Mouse (Mus musculus): Measurements from ENCODE around the gene Ndufa6. TPM values are rescaled to one million over a fixed set of nuclear protein-coding genes. Genes with fewer than 3 reads are reported as not detected.

The Ndufa6 gene
- polyA plus RNA-seq (2017; shearing (Covaris generic)), result 256 TPM

GRCm38 (mm10) chr15:82354126-82354945 lies at the start of gene Ndufa6:
Gene Ndufa6 (minus strand): TSS chr15:82354322.

GRCm38 (mm10) chr15:82393922-82394321 lies 39.8 kb upstream of the Ndufa6 start, which contains the start of gene Cyp2d11:
Gene Cyp2d11 (minus strand): TSS chr15:82394022.

GRCm38 (mm10) chr15:82379871-82380713 lies 26.0 kb upstream of the Ndufa6 start, which contains the start of gene Cyp2d22:
Gene Cyp2d22 (minus strand): TSS chr15:82380260.

GRCm38 (mm10) chr15:82338593-82339112 lies 15.5 kb downstream of the Ndufa6 start, which contains the start of the genes Naga, Pheta2 and Smdt1:
Gene Naga (minus strand): TSS chr15:82338925.
Gene Pheta2 (plus strand): TSS chr15:82338942.
Gene Smdt1 (plus strand): TSS chr15:82338959.

Other genes with a start within 250 kb of the Ndufa6 start
- gene Ccdc134, start 226.4 kb downstream of the Ndufa6 start, polyA plus RNA-seq (2017; shearing (Covaris generic)), result 31.0 TPM
- 179 TPM for gene Srebf2, start 207.1 kb downstream of the Ndufa6 start, polyA plus RNA-seq (2017; shearing (Covaris generic))
- not detected for gene Shisa8, start 141.5 kb downstream of the Ndufa6 start, polyA plus RNA-seq (2017; shearing (Covaris generic))
- 0.56 TPM for gene Tnfrsf13c, start 130.0 kb downstream of the Ndufa6 start, polyA plus RNA-seq (2017; shearing (Covaris generic))
- 0.84 TPM for gene Cenpm, start 109.6 kb downstream of the Ndufa6 start, polyA plus RNA-seq (2017; shearing (Covaris generic))
- gene 1500009C09Rik, start 101.9 kb downstream of the Ndufa6 start, polyA plus RNA-seq (2017; shearing (Covaris generic)), result not detected
- not detected for gene Sept3, start 79.4 kb downstream of the Ndufa6 start, polyA plus RNA-seq (2017; shearing (Covaris generic))
- gene Wbp2nl, start 55.4 kb downstream of the Ndufa6 start, polyA plus RNA-seq (2017; shearing (Covaris generic)), result not detected
- gene Naga, start 15.4 kb downstream of the Ndufa6 start, polyA plus RNA-seq (2017; shearing (Covaris generic)), result 31.6 TPM
- 0.26 TPM for gene Pheta2, start 15.4 kb downstream of the Ndufa6 start, polyA plus RNA-seq (2017; shearing (Covaris generic))
- gene Smdt1, start 15.4 kb downstream of the Ndufa6 start, polyA plus RNA-seq (2017; shearing (Covaris generic)), result 159 TPM
- gene Cyp2d22, start 25.9 kb upstream of the Ndufa6 start, polyA plus RNA-seq (2017; shearing (Covaris generic)), result 4.3 TPM
- not detected for gene Cyp2d11, start 39.7 kb upstream of the Ndufa6 start, polyA plus RNA-seq (2017; shearing (Covaris generic))
- not detected for gene Cyp2d10, start 52.9 kb upstream of the Ndufa6 start, polyA plus RNA-seq (2017; shearing (Covaris generic))
- not detected for gene Cyp2d9, start 79.1 kb upstream of the Ndufa6 start, polyA plus RNA-seq (2017; shearing (Covaris generic))
- not detected for gene Cyp2d12, start 200.8 kb upstream of the Ndufa6 start, polyA plus RNA-seq (2017; shearing (Covaris generic))

Data from effector memory CD4-positive, alpha-beta T cell, adult 5 months (primary cell).